Mouse (Mus musculus) midbrain, embryonic 14.5 days (tissue): ENCODE results near the gene Rundc1. TPM values are rescaled to one million over a fixed set of nuclear protein-coding genes. Genes with fewer than 3 reads are reported as not detected.
A peak's percentile ranks its signal among the peaks of the same experiment; 100 is the strongest.
"Not testable (repeated sequence)": the region's sequence is repeated elsewhere in the genome, so short reads cannot be mapped to it uniquely, and the experiment has no call there.

ENCODE experiments used
- ATAC-seq: fragments of 200-750 bp; cut with Nextera tagmentation; 2 replicates; pipeline ENCODE4 v1.8.0; 2017; ENCODE audit warnings: moderate number of reproducible peaks, moderate library complexity; ENCODE audit not compliant: low FRiP score, low TSS enrichment
- DNase-seq: peaks from one replicate; pipeline ENCODE4 v3.0.0-alpha.2; 2015
- H3K27ac ChIP-seq: fragments of 300-500 bp; sonication (generic); replicated peaks from 2 replicates; pipeline ENCODE4 v1.5.1; 2014; ENCODE audit warnings: mild to moderate bottlenecking, low read depth, low read length, moderate library complexity
- H3K27me3 ChIP-seq: fragments of 300-500 bp; sonication (generic); 2 replicates; pipeline ENCODE4 v1.6.1; 2014; ENCODE audit warnings: low read length, control low read depth, mixed read lengths; ENCODE audit not compliant: control insufficient read depth, insufficient read depth
- H3K36me3 ChIP-seq: fragments of 300-500 bp; sonication (generic); 2 replicates; pipeline ENCODE4 v1.6.1; 2014; ENCODE audit warnings: low read length, control low read depth; ENCODE audit not compliant: control insufficient read depth, insufficient read depth
- H3K4me1 ChIP-seq: fragments of 300-500 bp; sonication (generic); 2 replicates; pipeline ENCODE4 v1.6.1; 2014; ENCODE audit warnings: mild to moderate bottlenecking, antibody characterized with exemption, low read length, control low read depth; ENCODE audit not compliant: control insufficient read depth, insufficient read depth
- H3K4me2 ChIP-seq: fragments of 300-500 bp; sonication (generic); 2 replicates; pipeline ENCODE4 v1.6.1; 2014; ENCODE audit warnings: mild to moderate bottlenecking, low read length, moderate library complexity
- H3K4me3 ChIP-seq: fragments of 300-500 bp; sonication (generic); replicated peaks from 2 replicates; pipeline ENCODE4 v1.5.1; 2014; ENCODE audit warnings: low read depth, low read length
- H3K9ac ChIP-seq: fragments of 300-500 bp; sonication (generic); replicated peaks from 2 replicates; pipeline ENCODE4 v1.6.1; 2014; ENCODE audit warnings: mild to moderate bottlenecking, low read length, moderate library complexity
- H3K9me3 ChIP-seq: fragments of 300-500 bp; sonication (generic); 2 replicates; pipeline ENCODE4 v1.6.1; 2016; ENCODE audit warnings: low read length, control low read depth, mixed read lengths; ENCODE audit not compliant: control insufficient read depth
- WGBS: fragments of 180-500 bp; shearing (Covaris S2); extraction: QIAGEN DNeasy Blood & Tissue Kit; methylation state at CpG from one replicate; pipeline ENCODE4 v1.1.7; 2014; 5-methylcytosine and 5-hydroxymethylcytosine counted together
- polyA plus RNA-seq: library from polyadenylated mRNA; unstranded; fragments of >200 nt; fragmentation: Nextera tagmentation; extraction: Ambion mirVana; gene quantifications from 2 replicates; pipeline ENCODE4 v1.2.1, GENCODE M21; 2014

Rundc1 gene
- polyA plus RNA-seq, 1 experiment from 2014 or later, result 23.1 TPM

DNA sequence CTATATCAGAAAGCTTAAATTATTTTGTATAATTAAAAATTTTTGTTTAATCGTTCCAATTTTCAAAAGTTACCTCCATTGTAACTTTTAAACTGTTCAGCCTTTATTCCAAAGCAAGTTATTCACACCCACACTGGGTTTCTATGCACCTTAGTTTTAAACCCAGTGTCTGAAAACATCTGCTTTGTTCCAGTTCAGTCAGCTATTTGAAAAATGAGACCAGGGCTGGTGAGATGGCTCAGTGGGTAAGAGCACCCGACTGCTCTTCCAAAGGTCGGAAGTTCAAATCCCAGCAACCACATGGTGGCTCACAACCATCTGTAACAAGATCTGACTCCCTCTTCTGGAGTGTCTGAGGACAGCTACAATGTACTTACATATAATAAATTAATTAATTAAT is 13.1 kb downstream of the Rundc1 start:
- not testable (repeated sequence) for H3K4me2 ChIP-seq, H3K27ac ChIP-seq, H3K9me3 ChIP-seq, ATAC-seq, H3K9ac ChIP-seq, H3K4me1 ChIP-seq, DNase-seq, H3K4me3 ChIP-seq, H3K27me3 ChIP-seq
- H3K36me3 ChIP-seq, result peaks cover 30% of the 10 kb centered on the region
- 70% methylated on average over 3 of the region's 3 CpGs for WGBS

DNA sequence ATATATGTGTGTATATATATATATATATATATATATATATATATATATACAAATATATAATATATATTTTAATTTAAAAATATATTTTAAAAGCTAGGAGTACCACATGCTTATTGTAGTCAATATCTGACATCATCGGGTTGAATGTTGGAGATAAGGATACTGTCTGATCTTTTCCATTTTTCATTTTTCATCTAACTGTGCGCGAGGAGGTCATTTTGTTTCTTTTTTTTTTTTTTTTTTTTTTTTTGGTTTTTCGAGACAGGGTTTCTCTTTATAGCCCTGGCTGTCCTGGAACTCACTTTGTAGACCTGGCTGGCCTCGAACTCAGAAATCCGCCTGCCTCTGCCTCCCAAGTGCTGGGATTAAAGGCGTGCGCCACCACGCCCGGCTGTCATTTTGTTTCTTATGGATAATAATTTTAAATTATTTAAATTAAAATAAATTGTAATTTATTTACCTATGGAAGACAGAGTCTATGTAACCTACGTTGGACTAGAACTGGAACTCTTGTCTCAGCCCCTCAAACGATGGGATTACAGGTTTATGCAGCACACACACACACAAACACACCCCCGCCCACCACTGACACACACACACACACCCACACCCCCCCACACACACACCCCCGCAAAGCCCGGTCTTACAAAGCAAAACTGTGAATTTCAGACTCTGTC is 16.7 kb downstream of the Rundc1 start:
- DNase-seq, ATAC-seq, H3K27ac ChIP-seq, H3K9me3 ChIP-seq, H3K4me1 ChIP-seq, H3K27me3 ChIP-seq, H3K9ac ChIP-seq: not testable (repeated sequence)
- Histone ChIP-seq H3K4me3 (peak overlapping the region; percentile 15; the same call in 1 of the 2 replicates), H3K36me3 (peaks cover 29% of the 10 kb centered on the region), H3K4me2 (peak overlapping the region; percentile 42)
- 39% methylated on average over 15 of the region's 15 CpGs for WGBS

DNA sequence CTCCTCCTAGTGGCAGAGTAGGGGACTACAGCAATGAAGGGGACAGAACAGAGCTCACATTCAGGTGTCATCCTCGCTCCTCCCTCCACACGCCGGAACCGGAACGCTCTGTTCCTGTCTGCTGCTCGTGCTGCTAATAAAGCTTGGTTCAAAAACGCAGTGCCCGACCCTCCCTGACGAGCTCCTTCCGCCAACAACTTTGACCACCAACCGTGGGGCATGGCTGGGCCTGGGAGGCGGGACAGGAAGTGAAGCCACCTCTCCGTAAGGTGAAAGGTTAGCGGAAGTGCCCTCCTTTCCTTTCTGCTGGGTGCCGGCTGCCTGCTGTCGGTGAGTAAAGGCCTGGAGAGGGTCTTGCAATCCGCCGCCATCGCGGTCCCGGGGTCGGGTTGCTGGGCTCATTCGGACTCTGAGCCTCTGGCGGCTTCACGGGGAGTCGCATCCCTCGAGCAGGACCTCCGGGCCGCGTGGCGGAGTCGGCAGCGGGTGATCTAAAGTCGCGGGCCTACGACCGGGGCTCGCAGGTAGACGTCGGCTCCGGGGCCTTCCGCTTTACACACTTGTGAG is 17.3 kb downstream of the Rundc1 start, which contains the start of gene Rpl27:
Rpl27 (plus strand) TSS at position 172 of the 567 bp plus-strand sequence.
- H3K4me1 ChIP-seq, result peaks cover 10% of the 10 kb centered on the region
- peaks cover 29% of the 10 kb centered on the region for H3K36me3 ChIP-seq
- under 1% methylated on average over 42 of the region's 42 CpGs for WGBS
- no peaks in the 10 kb centered on the region for H3K27me3 ChIP-seq
- DNase-seq (peak; percentile 98), ATAC-seq (peak; percentile 97)
- peak within 1 kb of the TSS; percentile 59 for H3K4me3 ChIP-seq
- H3K9me3 ChIP-seq, result no peaks in the 10 kb centered on the region
- H3K9ac ChIP-seq, result peak within 1 kb of the TSS; percentile 95
- peak within 1 kb of the TSS; percentile 98 for H3K4me2 ChIP-seq
- H3K27ac ChIP-seq, result peak within 1 kb of the TSS; percentile 96

DNA sequence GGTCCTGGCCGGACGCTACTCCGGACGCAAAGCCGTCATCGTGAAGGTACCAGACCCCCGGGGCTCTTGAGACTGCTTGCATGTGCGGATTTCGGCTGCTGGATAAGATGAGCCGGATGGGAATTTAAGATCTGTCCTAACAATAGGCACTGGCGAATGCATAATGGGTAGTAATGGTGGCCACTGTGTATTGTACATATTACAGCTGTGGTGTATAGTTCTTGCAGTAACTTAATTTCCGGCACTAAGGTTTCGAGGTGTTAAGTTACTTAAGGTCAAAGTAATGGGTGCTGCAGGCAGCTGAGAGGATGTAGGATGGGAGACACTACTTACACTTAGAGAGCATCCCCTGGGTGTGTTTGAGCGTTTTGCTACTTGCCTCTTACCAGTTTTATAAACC is 17.9 kb downstream of the Rundc1 start:
- Histone ChIP-seq H3K4me3 (peak overlapping the region; percentile 59), H3K9ac (peak overlapping the region; percentile 95), H3K9me3 (no peaks in the 10 kb centered on the region), H3K27me3 (no peaks in the 10 kb centered on the region), H3K36me3 (peaks cover 29% of the 10 kb centered on the region), H3K4me2 (peak overlapping the region; percentile 98), H3K27ac (peak overlapping the region; percentile 96), H3K4me1 (peaks cover 10% of the 10 kb centered on the region)
- 1% methylated on average over 14 of the region's 14 CpGs for WGBS
- DNase-seq (no peak), ATAC-seq (no peak)

DNA sequence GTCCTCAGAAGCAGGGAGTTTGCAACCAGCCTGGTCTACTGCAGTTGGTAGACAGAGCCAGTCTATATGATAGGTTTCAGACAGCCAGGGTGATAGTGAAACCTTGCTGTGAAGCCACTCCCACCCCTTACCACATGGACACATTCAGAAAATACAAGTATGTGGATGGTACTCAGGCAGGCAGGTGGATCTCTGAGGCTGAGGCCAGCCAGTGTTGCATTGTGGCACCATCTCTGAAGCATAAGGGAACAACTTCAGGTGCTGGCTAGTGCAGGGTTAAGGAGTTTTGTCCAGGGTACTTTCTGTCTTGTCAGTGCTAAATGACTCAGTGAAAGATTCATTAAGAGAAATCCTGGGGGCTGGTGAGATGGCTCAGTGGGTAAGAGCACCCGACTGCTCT is 21.4 kb downstream of the Rundc1 start:
- no peak for DNase-seq
- 91% methylated on average over 1 of the region's 1 CpGs for WGBS
- no peak for ATAC-seq

DNA sequence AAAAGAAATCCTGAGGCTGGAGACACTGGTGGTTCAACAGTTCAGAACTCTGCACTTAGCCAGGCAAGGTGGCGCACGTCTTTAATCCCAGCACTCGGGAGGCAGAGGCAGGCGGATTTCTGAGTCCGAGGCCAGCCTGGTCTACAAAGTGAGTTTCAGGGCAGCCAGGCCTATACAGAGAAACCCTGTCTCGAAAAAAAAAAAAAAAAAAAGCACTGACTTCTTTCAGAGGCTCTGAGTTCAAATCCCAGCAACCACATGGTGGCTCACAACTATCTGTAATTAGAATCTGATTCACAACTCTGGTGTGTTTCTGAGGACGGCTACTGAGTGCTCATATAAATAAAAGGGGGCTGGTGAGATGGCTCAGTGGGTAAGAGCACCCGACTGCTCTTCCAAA is 22.0 kb downstream of the Rundc1 start:
- H3K27me3 ChIP-seq, H3K4me1 ChIP-seq, DNase-seq, H3K4me2 ChIP-seq, H3K9me3 ChIP-seq, ATAC-seq, H3K9ac ChIP-seq, H3K4me3 ChIP-seq, H3K27ac ChIP-seq: not testable (repeated sequence)
- WGBS, result 93% methylated on average over 8 of the region's 8 CpGs
- peaks cover 29% of the 10 kb centered on the region for H3K36me3 ChIP-seq

More for the DNA sequence above, 21.4 kb downstream of the Rundc1 start:
- Histone ChIP-seq H3K9ac (no peak overlapping the region), H3K4me2 (no peak overlapping the region), H3K9me3 (no peaks in the 10 kb centered on the region), H3K4me3 (no peak overlapping the region), H3K27ac (no peak overlapping the region), H3K27me3 (no peaks in the 10 kb centered on the region), H3K36me3 (peaks cover 29% of the 10 kb centered on the region), H3K4me1 (peaks cover 10% of the 10 kb centered on the region)

DNA sequence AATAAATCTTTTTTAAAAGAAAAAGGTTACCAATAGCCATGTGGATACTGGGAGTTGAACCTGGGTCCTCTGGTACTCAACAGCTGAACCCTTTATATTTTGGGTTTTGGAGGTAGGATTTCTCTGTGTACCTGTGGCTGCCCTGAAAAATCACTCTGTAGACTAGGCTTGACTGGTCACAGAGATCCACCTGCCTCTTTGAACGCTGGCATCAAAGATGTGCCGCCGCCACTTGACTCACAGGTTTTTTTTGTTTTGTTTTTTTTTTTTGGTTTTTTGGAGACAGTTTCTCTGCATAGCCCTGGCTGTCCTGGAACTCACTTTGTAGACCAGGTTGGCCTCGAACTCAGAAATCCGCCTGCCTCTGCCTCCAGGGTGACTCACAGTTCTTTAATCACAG is 22.9 kb downstream of the Rundc1 start:
- Histone ChIP-seq H3K4me3 (no peak overlapping the region), H3K9ac (no peak overlapping the region), H3K36me3 (peaks cover 29% of the 10 kb centered on the region), H3K4me2 (no peak overlapping the region), H3K27me3 (no peaks in the 10 kb centered on the region), H3K4me1 (peaks cover 10% of the 10 kb centered on the region), H3K9me3 (no peaks in the 10 kb centered on the region), H3K27ac (no peak overlapping the region)
- ATAC-seq (no peak), DNase-seq (no peak)
- WGBS, result 92% methylated on average over 5 of the region's 5 CpGs

DNA sequence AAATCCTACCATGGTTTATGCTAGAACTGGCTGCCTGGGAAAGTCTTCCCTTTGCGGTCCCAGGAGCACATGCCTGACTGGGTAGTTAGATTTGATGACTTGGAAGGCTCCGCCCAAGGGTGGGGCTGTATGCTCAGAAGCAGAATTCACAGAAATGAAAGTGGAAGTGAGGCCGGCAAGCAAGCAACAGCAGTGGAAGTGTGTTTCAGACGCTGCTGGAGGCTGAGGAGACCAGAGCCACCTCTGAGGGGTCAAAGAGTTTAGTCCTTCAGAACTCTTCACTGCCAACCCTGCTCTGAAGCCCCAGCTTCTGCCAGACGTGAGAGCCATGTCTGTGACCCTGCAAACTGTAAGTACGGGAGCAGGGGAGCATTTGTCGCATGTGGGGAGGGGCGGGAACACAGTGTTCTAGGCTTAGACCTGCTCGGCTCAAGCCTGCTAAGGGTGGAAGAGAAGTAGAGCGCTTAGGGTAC is 23.4 kb downstream of the Rundc1 start, which contains the start of gene Ifi35:
Ifi35 (plus strand) TSS at position 134 of the 473 bp plus-strand sequence.
- H3K4me3 ChIP-seq, result no peak within 1 kb of the TSS
- WGBS, result 48% methylated on average over 10 of the region's 10 CpGs

DNA sequence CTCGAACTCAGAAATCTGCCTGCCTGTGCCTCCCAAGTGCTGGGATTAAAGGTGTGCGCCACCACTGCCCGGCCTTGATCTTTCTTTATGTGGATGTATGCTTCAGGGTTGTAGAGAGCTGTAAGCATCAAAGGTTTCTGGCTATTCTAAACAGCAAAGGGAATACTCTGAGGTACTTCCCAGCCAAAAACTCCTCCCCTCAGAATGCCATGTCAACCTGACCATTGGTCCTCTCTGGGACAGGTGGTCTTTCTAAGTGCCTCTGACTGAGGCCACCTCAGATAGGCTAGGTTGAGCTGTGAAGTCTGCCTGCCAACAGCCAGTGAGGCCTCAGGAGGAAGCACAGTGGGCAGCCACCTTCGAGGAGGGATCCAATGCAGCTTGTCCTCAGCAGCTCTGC is 24.0 kb downstream of the Rundc1 start:
- H3K36me3 ChIP-seq, result peaks cover 21% of the 10 kb centered on the region
- no peaks in the 10 kb centered on the region for H3K9me3 ChIP-seq
- ATAC-seq (no peak), DNase-seq (no peak)
- no peaks in the 10 kb centered on the region for H3K27me3 ChIP-seq
- no peak overlapping the region for H3K4me2 ChIP-seq
- 88% methylated on average over 4 of the region's 4 CpGs for WGBS
- H3K9ac ChIP-seq, result no peak overlapping the region
- H3K27ac ChIP-seq, result no peak overlapping the region
- no peaks in the 10 kb centered on the region for H3K4me1 ChIP-seq
- H3K4me3 ChIP-seq, result no peak overlapping the region

More for the DNA sequence above, 23.4 kb downstream of the Rundc1 start, which contains the start of gene Ifi35:
- H3K4me1 ChIP-seq, result peaks cover 5% of the 10 kb centered on the region
- no peak for DNase-seq
- no peak for ATAC-seq
- H3K27ac ChIP-seq, result no peak within 1 kb of the TSS
- 0 out of 2 replicates have a peak within 1 kb of the TSS, but pooled peaks have one; percentile 2 for H3K9ac ChIP-seq
- peaks cover 27% of the 10 kb centered on the region for H3K36me3 ChIP-seq
- no peaks in the 10 kb centered on the region for H3K27me3 ChIP-seq
- no peak within 1 kb of the TSS for H3K4me2 ChIP-seq
- H3K9me3 ChIP-seq, result no peaks in the 10 kb centered on the region
